Mouse (Mus musculus): ENCODE data around the gene Urb2.
"Not testable (repeated sequence)": the region's sequence is repeated elsewhere in the genome, so short reads cannot be mapped to it uniquely, and the experiment has no call there.

The Urb2 gene

DNA sequence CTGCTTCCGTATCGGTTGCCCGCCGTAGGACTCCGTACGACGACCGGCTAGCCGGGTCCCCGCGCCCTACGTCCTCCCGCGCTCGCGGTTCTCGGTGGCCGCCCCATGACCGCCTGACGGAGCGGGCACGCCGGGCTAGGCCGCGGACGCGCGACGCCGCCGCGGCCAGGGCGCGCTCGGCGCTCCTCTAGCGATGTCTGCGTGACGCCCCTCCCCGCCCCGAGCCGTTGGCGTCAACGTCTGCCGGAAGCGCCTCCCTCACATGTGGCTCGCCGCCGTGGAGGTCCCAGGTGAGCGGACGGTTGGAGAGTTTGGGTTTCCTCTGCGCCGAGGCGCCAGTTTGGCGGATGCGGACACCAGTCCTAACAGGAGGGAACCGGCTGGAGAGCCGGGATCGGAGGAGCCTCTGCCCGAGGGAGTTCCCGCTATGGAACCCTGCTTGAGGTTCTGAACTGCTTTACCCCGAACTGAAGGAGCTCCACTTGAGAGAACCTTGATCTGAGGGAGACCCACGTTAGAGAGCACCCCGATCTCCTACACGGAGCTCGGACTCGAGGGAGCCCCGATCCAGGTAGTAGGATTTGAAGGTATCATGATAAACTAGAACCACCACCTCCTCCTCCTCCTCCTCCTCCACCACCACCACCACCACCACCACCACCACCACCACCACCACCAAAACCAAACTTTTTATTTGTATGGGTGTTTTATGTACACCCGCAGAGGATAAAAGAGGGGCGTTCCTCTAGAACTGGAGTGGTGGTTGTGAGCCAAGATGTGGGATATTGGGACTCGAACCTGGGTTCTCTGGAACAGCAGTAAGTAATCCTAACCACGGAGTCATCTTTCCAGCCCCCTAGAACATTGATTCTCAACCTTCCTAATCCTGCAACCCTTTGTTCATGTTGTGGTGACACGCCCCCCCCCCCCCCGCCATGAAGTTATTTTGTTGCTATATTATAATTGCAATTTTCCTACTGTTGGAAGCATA, at the start of gene Urb2, which contains the start of gene Taf5l:
TSS of gene Urb2 (plus strand) at position 272 of the 991 bp plus-strand sequence.
TSS of gene Taf5l (minus strand) at position 161 of the 991 bp plus-strand sequence.
- peak; percentile 93 for DNase-seq (ENCODE audit: low spot score)

DNA sequence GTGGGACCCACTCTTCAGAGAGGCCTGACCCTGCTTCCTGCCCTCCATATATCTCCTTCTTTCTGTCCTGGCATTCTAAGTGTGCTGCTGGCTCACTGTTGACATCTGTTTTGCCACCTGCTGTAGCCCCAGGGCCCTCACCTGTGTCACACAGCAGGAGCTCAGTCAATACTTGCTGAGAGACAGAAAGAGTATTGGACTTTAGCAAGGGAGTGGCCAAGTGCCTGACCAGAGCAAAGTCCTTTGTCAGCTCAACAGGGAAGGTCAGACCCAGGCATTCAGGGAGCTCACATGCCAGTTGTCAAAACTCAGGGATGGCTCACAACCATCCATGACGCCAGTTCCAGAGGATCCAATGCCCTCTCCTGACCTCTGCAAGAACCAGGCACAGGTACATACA, 47.8 kb upstream of the Urb2 start:
- DNase-seq (ENCODE audit: low spot score): no peak

DNA sequence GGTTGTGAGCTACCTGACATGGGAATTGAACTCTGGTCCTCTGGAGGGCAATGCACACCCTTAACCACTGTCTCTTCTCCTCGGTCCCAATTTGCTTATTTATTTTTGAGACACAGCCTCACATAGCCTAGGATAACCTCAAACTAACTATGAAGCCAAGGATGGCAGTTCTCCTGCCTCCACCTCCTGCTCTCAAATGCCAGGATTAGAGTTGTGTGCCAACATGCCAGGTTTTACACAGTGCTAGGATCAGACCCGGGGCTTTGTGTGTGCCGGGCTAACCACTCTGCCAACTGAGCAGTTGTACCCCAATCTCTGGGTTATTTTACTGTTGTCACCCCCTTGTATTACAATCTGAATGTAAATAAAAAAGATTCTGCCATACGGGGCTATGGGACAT, 43.8 kb upstream of the Urb2 start:
- no peak for DNase-seq (ENCODE audit: low spot score)

DNA sequence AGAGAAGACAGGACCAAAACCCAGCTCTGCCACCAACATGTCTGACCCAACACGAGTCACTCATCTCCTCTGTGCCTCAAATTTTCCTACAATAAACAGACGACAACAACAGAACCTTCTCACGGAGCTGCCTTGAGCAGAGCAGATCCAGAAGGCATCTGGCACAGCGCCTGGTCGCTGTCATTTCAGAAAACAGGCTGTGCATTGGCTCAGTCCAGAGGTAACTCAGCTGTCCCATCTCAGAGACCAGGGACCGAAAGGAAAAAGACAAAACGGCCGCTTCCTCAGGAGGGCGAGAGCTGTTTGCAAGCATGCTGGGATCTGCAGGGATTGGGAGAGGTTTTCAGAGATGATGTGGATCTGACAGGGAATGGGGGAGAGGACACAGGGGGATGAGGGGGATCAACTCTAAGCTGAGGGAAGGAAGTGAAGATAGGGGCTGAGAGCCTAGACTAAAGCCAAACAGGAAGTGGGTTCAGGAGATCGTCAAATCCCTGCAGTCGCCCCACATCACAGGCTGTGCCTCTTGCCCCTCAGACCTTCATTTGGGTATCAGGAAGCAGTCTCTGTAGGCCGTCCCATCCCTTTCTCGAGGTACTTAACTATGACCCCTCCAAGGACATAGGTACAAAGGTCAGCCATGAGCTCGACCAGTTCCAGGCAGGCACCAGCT, 43.0 kb upstream of the Urb2 start:
- DNase-seq (ENCODE audit: low spot score): no peak

DNA sequence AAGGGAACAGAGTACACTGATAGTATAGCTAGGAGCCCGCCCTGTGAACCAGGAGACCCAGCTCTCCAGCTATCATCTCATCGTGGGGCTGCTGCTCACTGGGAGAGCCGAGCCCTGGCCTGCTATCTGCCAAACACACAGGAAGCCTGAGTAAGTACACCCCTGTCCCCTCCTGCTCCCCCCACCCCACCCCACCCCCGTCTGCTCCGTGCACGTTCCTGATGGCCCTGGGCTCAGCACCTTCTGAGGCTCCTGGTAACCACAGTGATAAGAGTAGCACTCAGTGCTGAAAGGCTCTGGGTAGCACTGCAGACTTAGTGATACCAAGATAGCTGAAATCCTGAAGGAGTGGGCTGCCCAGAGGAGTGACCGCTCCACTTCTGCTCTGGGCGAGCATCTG, 42.4 kb upstream of the Urb2 start:
- DNase-seq (ENCODE audit: low spot score): no peak

DNA sequence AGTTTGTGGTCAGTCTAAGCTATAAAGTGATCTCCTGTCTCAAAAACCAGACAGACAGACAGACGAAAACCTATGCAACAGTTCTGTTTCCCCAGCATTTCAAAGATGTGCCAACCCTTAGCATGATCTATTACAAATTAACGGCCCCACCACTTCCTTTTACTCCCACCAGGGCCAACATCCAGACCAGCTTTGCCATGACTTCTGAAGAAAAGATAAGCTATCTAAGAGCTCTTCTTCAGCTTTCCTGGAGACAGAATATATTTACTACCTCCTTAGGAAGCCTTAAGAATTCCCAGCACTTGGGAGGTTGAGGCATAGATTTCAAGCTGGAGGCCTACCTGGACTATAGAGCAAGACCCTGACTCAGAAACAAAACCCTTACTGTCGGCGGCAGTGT, 41.1 kb upstream of the Urb2 start:
- DNase-seq (ENCODE audit: low spot score): no peak

DNA sequence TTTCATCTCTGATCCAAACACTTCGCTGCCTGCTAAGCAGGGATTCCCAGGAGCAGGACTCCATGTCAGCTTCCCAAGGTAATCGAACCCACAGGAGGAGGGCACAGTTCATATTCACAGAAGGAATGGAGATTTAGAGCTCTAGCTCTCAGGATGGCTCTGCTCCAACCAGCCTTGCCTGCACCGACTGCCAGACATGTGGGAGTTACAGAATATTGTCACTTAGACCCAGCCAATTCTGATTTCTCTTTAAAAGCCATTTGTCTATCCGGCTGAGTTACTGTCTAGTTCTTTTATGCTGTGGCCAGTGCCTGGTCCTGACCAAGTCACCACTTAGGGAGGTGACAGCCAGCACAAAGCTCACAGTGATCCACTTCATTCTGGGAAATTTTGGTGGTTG, 39.6 kb upstream of the Urb2 start:
- DNase-seq (ENCODE audit: low spot score): no peak

DNA sequence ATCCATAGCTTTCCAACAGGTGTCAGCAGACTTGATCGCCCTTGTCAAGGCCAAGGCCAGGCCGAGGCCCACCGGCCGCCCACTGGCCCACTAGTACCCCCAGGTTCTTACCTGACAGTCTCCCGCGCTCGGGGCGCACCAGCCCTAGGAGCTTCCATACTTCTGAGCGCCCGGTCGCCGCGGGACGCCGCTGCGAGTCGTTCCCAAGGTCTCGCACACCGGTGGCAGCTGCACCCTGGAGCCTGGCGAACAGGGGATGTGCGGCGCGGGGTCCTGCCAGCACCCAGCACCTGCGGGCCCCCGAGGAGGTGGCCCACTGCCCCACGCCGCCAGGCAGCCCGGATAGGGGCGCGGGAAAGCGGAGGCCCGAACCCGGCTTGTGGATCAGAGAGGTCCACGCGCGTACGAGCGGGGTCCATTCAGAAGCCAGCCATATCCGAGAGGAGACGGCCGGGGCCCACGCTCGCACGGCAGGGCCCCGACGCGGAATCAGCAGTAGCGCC, 39.0 kb upstream of the Urb2 start:
- no peak for DNase-seq (ENCODE audit: low spot score)

DNA sequence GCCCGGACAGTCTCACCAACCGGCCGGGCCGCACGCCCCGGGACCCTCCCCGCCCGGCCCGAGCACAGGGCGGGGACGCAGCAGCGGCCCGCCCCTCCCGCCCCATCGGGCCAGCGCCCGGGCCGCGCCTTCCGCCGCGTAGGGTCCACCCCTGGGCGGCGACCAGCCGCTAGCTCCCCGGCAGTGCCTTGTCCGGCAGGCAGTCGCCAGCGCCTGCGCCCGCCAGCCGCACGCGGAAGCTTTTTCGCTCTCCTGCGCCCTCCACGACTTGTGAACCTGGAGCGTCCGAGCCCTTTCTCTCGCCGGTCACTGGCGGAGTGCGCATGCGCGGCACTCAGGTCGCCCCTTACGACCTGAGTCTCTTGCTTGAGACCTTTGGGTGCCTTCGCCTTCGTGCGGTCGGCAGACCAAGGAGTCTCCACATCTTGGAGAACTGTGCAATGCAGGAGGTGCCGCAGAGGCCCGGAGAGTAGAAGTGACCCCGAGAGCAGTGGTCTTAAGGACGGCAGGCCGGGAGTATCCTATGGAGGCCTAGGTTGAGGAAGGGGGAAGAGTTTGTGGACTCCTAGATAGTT, 38.4 kb upstream of the Urb2 start, which contains the start of gene Abcb10:
TSS of gene Abcb10 (minus strand) at position 297 of the 575 bp plus-strand sequence.
- peak; percentile 94 for DNase-seq (ENCODE audit: low spot score)

DNA sequence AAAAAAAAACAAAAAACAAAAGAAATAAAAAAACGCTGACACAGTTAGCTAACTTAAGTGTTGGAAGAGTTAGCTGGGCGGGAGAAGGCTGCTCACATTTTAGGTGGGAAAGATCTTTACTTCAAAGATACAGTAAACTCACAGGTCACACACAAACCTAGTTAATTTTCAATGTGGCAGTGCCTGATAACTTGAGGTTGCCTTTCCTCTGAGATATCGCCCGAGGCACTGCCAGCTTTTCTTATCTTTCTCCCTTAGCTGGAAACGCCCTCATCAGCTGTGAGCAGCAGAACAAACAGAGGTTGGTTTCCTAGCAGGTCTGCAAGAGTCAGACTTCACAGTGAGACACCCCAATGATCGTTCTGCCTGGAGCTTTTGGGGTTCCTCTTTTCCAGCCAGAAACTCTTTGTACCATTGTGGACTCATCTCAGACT, 32.7 kb upstream of the Urb2 start:
- DNase-seq (ENCODE audit: low spot score): no peak

DNA sequence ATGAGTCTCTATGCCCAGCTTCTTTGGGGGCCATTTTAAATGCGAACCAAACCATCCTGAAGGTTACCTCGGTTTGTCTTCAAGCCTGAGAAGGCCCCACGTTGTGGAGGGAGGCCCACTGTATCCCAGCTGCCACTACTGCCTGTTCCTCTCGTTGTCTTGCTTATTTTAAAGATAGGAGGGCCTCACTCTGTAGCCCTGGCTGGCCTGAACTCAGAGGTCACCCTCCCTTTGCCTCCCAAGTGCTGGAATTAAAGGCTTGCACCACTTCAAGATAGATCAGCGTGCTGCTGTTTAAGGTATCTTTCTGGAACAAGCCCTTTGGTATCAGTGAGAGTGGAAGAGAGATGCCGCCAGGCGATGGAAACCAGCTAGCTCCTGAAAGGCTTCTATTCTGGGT, 32.2 kb upstream of the Urb2 start:
- no peak for DNase-seq (ENCODE audit: low spot score)

DNA sequence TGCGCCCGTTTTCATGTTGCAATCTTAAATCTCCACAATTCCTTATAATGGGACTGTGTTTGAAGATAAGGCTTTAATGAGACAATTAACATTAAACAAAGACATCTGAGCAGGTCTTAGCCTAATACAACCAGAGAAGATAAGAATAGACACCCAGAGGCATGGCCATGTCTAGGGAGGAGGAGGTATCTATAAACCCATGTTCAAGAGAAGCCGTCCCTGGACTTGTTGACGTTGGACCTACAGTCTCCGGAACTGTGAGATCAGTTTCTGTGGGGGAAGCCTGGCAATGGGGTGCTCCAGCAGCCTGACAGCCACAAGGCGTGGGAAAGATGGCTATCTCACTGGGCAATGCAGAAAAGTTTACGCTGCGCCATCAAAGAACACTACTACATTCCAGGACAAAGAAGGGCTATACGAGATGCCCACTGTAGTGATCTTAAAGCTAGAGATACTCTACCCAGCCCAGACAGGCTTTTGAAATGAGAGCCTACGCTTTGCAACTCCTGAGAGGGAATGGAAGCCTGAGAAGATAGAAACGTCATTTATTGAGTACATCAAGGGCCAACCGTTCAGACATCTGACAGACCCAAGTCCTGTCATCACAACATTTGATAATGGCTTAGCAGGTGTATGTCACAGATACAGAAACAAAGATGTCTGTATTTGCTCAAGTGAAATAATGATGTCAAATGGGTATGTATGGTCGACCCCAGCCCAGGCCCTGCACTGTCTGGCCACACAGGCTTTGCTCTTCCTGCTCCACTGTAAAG, 30.8 kb upstream of the Urb2 start:
- DNase-seq (ENCODE audit: low spot score): no peak

DNA sequence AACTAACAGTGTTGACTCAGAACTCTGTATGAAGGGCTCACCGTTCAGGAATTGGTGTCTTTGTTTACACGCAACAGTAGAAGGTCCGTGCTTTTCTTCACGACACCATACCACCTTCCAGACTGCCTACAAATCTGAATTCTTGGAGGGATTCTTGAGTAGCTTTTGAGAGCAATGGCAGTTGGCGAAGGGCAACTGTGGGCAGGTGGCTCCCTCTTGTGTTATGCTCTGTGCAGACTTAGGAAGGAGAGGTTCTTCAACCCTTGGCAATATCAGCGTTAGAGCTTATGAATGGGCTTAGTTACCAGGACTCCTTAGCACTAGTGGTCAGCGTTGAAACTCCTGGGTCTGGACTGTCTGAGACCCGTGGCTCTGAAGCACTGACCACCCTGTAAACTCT, 28.7 kb upstream of the Urb2 start:
- DNase-seq (ENCODE audit: low spot score): no peak

DNA sequence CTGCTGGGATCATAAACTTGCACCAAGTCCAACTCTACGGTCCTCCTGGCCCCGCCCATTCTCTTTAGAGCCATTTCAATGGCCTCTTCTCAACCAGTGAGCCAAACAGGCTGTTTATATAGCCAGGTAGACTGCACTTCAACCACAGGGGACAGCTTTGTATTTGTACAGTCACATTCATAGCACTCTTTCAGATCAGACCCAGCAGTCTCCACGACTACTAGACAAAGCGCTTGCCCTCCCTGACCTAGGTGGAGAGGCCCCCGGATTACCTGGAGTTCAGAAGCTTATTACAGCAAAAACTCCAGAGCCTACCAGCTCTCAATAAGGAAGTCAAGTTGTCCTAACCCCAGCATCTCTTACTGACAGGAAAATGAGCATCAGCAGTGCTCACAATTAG, 27.7 kb upstream of the Urb2 start:
- no peak for DNase-seq (ENCODE audit: low spot score)

DNA sequence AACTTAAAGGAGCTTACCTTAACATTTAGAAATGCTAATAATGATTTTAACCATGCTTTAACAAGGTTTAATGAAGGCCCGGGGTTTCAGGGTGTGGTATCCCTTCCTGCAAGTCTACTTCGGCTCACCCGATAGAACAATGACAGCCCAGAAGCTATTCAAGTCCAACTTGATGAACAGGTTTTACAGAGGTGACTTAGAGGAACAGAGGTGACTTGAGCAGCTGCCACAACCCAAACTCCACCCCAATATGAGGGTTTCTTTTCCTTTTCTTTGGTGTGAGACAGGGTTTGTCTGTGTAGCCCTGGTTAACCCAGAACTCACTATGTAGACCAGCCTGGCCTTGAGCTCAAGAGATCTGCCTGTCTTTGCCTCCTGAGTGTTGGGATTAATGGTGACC, 27.3 kb upstream of the Urb2 start:
- DNase-seq (ENCODE audit: low spot score): no peak

DNA sequence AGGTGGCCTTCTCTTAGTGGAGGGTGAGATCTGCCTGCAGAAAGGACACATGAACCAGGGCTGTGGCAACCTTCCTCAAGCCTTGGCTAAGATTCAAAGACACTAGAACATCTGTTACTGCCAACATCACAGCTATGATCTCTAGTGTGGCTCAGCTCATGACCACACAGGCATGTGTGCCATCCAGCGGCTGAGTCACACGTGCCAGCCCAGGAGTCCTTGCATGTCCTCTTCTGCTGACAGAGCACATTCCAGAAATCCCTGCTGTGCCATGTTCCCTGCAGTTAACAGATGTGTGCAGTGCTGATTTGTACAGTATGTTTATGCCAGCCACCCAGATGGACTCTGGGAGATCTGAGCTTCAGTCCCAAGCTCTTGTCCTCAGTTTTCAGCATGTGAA, 21.7 kb upstream of the Urb2 start:
- no peak for DNase-seq (ENCODE audit: low spot score)

DNA sequence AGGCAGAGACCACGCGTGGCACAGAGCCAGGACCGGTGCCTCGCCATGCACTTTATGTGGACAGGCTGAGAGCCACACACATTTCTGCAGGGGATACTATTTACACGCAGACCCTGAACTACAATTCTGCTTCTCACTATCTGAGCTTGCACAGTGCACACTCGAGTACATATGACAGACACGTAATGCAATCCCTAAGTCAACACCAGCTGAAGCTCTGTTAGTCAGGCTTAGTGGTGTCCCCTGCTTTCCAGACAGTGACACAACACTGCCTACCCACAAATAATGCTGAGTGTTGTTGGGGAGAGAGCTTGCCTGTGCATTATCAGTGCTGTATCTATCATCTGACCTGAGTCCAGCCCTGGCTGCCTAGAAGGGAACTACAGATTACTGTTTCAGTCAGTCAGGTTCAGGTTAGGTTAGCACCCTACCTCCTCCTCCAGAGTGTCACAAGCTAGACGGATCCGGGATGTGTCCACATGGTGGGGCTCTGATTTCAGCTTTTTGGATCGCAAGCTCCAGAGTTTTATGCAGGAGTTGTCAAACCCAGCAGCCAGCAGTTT, 18.7 kb upstream of the Urb2 start:
- DNase-seq (ENCODE audit: low spot score): no peak

DNA sequence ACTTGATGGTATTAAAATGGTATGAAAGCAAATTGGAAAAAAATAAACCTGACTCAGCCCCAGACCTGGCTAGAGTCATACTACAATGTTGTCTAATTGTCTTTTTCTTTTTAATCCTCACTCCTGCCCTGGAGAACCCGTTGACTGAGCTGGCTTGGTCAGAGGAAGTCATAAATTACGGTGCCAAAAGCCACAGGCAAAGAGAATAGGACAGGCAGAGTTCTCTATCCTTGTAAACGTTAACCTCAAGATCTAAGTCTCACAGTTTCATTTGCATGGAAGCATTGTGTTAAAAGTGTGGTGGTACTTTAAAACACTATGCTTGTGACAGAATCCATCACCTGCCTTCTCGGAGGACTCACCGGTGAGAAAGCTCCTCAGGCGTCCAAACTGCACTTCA, 13.5 kb upstream of the Urb2 start:
- no peak for DNase-seq (ENCODE audit: low spot score)

DNA sequence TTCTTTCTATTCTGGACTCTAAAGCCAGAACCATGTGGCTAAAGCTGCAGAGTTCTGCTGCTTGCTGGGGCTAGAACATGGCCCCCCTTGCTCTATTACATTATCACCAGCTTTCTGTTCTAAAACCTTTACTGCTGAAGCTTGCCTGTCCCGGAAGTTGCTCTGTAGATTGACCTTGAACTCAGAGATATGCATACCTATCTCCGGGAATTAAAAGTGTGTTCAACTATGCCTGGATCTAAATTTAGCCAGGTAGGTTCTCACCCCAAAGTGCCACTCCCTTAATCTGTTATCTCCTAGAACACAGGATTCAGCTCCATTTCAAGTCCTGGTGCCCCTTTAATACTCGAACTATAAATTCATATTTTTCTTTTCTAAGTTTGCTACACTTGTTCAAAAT, 9.7 kb upstream of the Urb2 start:
- no peak for DNase-seq (ENCODE audit: low spot score)

DNA sequence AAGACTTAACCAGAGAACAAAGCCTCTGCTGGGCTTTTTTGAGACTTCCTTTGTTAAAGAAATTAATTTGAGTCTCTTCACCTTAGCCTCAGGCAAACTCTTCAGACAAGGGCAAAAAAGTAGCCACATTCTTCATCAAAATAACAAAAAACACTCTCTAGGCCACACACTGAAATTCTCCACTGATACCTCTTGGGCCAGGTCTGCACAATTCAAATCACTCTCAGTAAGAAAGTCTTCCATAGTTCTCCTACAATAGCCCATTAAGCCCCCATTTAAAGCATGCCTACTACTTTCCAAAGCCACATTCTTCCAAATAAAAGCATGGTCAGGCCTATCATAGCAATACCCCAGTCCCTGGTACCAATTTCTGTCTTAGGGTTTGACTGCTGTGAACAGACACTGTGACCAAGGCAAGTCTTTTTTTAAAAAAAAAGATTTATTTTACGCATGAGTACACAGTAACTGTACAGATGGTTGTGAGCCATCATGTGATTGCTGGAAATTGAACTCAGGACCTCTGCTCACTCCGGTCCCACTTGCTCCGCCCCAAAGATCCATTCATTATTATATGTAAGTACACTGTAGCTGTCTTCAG, 9.2 kb upstream of the Urb2 start:
- no peak for DNase-seq (ENCODE audit: low spot score)

DNA sequence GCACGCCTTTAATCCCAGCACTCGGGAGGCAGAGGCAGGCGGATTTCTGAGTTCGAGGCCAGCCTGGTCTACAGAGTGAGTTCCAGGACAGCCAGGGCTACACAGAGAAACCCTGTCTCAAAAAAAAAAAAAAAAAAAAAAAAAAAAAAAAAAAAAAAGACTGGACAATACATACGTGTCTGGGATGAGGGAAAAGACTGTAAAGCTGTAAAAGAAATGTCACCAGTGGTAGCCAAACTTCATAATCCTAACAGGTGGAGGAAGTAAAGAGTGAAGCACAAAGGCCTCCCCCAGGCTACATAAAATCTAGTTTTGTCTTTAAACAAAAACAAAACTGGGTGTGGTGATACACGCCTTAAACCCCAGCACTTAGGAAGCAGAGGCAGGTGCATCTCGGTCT, 7.0 kb upstream of the Urb2 start:
- not testable (repeated sequence) for DNase-seq (ENCODE audit: low spot score)
